Mouse (Mus musculus): ENCODE results near the gene Nfia.

- TF ChIP-seq CTCF (IDR thresholded peaks at IDR 0.05; ENCODE audit: low read depth, low read length) (no peak), POLR2A (IDR thresholded peaks at IDR 0.05; ENCODE audit: borderline replicate concordance, low read depth, low read length) (no peak)
Measured at GRCm38 (mm10) chr4:98108676-98109016, 336.1 kb downstream of the Nfia start.

Data from bone marrow macrophage, adult 2 months (primary cell).